Mouse (Mus musculus) small intestine, adult 2 months (tissue): ENCODE data around the gene Xcl1. TPM values are rescaled to one million over a fixed set of nuclear protein-coding genes. Genes with fewer than 3 reads are reported as not detected.

ENCODE experiments used
- H3K27ac ChIP-seq: fragments of 200-500 bp; 2 replicates; pipeline ENCODE4 v1.5.1; 2012; ENCODE audit warnings: low read depth, low read length, control low read depth, inconsistent platforms; ENCODE audit not compliant: insufficient read depth
- H3K27me3 ChIP-seq: fragments of 200-500 bp; 2 replicates; pipeline ENCODE4 v1.6.1; 2012; ENCODE audit warnings: mild to moderate bottlenecking, moderate library complexity, low read length, inconsistent platforms; ENCODE audit not compliant: control insufficient read depth, insufficient read depth
- H3K36me3 ChIP-seq: fragments of 200-500 bp; 2 replicates; pipeline ENCODE4 v1.6.1; 2012; ENCODE audit warnings: mild to moderate bottlenecking, low read length, control low read depth, inconsistent platforms; ENCODE audit not compliant: control insufficient read depth, insufficient read depth
- H3K4me1 ChIP-seq: fragments of 200-500 bp; 2 replicates; pipeline ENCODE4 v1.6.1; 2012; ENCODE audit warnings: low read length, inconsistent platforms, mixed read lengths; ENCODE audit not compliant: control insufficient read depth, insufficient read depth, insufficient read length
- H3K4me3 ChIP-seq: fragments of 200-500 bp; 2 replicates; pipeline ENCODE4 v1.5.1; 2012; ENCODE audit warnings: low read depth, mild to moderate bottlenecking, control low read depth, inconsistent platforms, low read length, moderate library complexity
- CTCF ChIP-seq: fragments of 200-500 bp; IDR thresholded peaks from 2 replicates; pipeline ENCODE4 v1.5.1; 2012; ENCODE audit warnings: low read depth, mild to moderate bottlenecking, control low read depth, inconsistent platforms, low read length, moderate library complexity, mixed read lengths; ENCODE audit not compliant: insufficient replicate concordance, insufficient read length; ENCODE audit errors: extremely low read depth
- POLR2A ChIP-seq: fragments of 200-500 bp; IDR thresholded peaks from 2 replicates; pipeline ENCODE4 v1.6.1; 2012; ENCODE audit warnings: low read depth, mild to moderate bottlenecking, control low read depth, inconsistent platforms, low read length, moderate library complexity
- WGBS: fragments of 180-500 bp; shearing (Covaris S2); methylation state at CpG from one replicate; pipeline ENCODE4 v1.1.7; 2018; 5-methylcytosine and 5-hydroxymethylcytosine counted together
- polyA plus RNA-seq: library from polyadenylated mRNA; depleted of rRNA; stranded (reverse); fragments of >200 nt; gene quantifications from 2 replicates; pipeline ENCODE4 v1.2.3, GENCODE M21; 2012

Gene Xcl1
- polyA plus RNA-seq, 1 experiment: 1.2 TPM

DNA sequence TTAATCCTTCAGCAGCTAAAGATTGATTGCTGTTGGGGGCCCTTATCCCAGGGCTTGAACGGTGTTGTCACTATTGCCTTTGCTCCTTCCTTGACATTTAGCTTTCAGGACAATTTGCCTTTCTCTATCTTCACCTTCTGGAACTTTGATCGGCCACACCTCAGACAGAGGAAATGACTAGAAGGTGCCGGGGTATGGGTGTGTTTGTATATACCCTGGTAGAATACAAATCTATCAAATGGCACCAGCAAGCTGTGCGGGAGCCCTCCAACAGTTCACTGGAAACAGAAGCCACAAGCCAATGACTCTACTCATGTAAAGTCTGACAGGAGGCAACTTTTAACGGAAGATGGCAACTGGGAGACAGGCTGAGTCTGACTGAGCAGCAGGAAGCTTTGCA lies 37.4 kb upstream of the Xcl1 start:
- Histone ChIP-seq H3K36me3 (no peaks in the 10 kb centered on the region), H3K27me3 (no peaks in the 10 kb centered on the region), H3K27ac (peak overlapping the region; percentile 79), H3K4me1 (peaks cover 21% of the 10 kb centered on the region; the same call in 1 of the 2 replicates), H3K4me3 (no peak overlapping the region)
- 30% methylated on average over 5 of the region's 5 CpGs for WGBS
- no peak for TF ChIP-seq CTCF
- no peak for TF ChIP-seq POLR2A

DNA sequence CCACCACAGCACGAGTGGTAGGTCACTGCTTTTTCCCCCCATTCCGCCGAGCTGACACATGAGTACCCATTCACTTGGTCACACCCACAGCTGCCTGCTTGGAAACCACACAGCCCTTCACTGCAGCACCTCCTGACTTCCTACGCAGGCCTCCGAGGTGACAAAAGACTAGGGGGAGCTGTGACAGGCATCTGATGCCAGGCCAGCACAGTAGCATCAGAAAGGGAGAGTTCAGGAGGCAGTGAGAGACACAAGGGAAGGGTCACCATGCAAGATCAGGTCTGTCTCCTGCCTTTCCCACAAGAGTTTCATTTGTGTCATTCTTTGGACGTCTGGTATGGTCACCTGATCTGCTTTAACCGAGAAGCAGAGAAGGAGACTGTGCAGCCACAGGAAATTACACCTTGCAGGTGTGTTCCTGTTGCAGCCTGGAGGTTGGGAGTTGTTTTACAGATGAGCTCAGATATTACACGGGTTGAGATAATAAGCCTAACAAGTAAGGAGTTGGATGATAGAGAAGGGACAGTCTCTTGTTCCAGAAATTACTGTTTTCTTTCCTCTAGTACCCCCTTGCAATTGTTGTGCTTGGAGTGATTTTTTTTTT lies 30.9 kb upstream of the Xcl1 start:
- Histone ChIP-seq H3K27ac (peak overlapping the region; percentile 47; the same call in 1 of the 2 replicates), H3K4me3 (no peak overlapping the region), H3K27me3 (no peaks in the 10 kb centered on the region), H3K4me1 (peaks cover 2% of the 10 kb centered on the region; the same call in 1 of the 2 replicates), H3K36me3 (no peaks in the 10 kb centered on the region)
- WGBS: 48% methylated on average over 8 of the region's 8 CpGs
- TF ChIP-seq CTCF (no peak), POLR2A (no peak)

GRCm38 (mm10) chr1:164960610-164961009 lies 25.3 kb upstream of the Xcl1 start:
- Histone ChIP-seq H3K27me3 (no peaks in the 10 kb centered on the region), H3K27ac (no peak overlapping the region), H3K4me3 (no peak overlapping the region), H3K36me3 (no peaks in the 10 kb centered on the region), H3K4me1 (peaks cover 16% of the 10 kb centered on the region; the same call in 1 of the 2 replicates)
- 12% methylated on average over 2 of the region's 2 CpGs for WGBS
- no peak for TF ChIP-seq POLR2A
- no peak for TF ChIP-seq CTCF

DNA sequence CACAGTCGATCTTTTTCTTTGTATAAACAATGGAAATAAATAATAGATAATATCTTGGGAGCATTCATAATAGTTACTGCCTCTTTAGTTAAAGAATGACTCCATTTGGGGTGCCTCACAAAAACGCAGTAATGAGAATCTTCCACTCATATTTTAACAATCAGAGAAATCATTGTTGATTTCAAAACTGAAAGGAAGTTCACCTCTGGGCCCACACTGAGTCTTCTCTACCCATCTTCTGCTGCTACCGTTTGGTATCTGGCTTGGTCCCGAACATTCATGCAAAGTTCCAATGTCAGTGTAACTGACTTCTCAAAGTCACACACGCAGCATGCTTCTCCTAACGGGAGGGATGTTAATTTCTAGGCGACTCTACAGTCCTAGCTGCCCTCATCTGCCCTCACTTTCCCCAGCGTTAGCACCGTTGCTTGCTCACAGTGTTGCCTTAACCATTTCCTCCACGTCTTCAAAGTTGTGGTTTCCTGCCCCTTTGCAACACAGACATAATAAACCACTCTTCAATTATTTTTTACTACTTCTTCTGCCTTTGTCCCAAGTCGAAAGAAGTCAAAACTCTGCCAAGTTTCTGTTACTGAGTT lies 24.6 kb upstream of the Xcl1 start:
- 21% methylated on average over 11 of the region's 11 CpGs for WGBS
- peak overlapping the region; percentile 11; the same call in 1 of the 2 replicates for H3K27ac ChIP-seq
- peaks cover 16% of the 10 kb centered on the region; the same call in 1 of the 2 replicates for H3K4me1 ChIP-seq
- no peaks in the 10 kb centered on the region for H3K36me3 ChIP-seq
- no peak for TF ChIP-seq CTCF
- no peak for TF ChIP-seq POLR2A
- no peaks in the 10 kb centered on the region for H3K27me3 ChIP-seq
- no peak overlapping the region for H3K4me3 ChIP-seq

DNA sequence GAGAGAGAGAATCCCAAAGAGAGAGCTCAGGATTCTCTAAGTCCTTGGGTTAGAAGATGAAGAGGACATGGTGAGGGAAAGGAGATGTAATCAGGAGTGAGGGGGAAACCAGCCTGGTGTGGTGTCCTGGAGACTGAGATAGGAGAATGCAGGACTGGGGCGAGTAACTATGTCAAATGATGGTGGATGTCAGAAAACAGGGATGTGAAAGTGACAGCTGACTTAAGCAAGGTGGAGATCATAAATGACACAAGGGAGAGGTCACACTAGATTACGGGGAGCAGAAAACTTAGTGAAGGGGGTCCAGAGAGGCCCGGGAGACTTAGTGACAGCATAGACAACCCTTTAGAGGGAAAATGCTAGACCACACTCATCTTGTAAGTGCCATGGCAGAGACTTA lies 23.8 kb upstream of the Xcl1 start:
- WGBS: 75% methylated on average over 3 of the region's 3 CpGs
- TF ChIP-seq CTCF (no peak), POLR2A (no peak)
- 0 out of 2 replicates have a peak overlapping the region, but pooled peaks have one; percentile 6 for H3K27ac ChIP-seq

DNA sequence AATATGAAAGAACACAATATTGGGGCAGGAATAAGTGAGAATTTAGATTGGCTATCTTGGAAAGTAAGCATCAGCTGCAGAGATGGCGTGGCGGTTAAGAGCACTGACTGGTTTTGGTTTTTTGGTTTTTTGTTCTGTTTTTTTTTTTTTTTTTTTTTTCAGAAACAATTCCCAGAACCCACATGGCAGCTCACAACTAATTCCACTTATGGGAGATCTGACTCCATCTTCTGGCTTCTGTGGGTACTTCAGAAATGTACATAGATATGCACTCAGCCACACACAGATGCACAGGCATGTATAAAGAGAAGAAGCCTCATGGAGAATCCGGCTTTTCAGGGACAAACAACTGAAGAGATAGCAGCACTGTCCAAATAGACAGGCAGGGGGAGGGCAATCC lies 22.6 kb upstream of the Xcl1 start:
- Histone ChIP-seq H3K4me3 (no peak overlapping the region), H3K4me1 (peaks cover 16% of the 10 kb centered on the region; the same call in 1 of the 2 replicates), H3K27ac (no peak overlapping the region), H3K27me3 (no peaks in the 10 kb centered on the region), H3K36me3 (no peaks in the 10 kb centered on the region)
- no peak for TF ChIP-seq CTCF
- no peak for TF ChIP-seq POLR2A
- WGBS: 92% methylated on average over 3 of the region's 3 CpGs

More for the DNA sequence above, 23.8 kb upstream of the Xcl1 start:
- Histone ChIP-seq H3K4me3 (no peak overlapping the region), H3K36me3 (no peaks in the 10 kb centered on the region), H3K4me1 (peaks cover 16% of the 10 kb centered on the region; the same call in 1 of the 2 replicates), H3K27me3 (no peaks in the 10 kb centered on the region)

DNA sequence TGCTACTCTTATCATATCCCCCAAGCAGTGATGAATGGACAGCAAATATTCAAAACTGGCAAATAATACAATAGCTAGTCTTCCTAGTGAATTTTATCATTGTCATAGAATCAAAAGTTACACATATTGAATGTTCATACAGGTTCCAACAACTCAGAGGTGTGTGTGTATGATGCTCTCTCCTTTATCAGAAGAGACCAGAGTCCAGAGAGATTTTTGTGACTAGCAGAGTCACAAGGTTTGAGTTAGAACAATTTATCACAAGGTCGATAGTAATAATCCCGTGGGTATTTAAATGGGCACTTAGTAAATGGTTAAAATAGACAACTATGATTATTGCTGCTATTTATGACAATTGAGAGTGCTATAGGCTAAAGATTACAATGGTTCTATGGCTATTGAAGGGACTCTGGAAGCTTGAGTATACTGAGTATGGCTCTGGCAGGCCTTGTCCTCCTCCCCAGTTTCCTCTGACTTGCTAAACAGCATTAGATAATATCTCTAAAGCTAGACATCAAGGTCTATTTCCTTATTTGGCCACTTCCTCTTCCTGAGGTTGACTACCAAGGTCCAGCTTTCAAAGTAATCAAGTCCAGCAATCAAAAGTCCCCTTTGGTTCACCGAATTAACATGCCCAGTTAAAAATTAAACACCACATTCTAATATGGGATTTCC lies 21.5 kb upstream of the Xcl1 start:
- Histone ChIP-seq H3K27me3 (no peaks in the 10 kb centered on the region), H3K36me3 (no peaks in the 10 kb centered on the region), H3K27ac (peak overlapping the region; percentile 90; the same call in 1 of the 2 replicates), H3K4me1 (peaks cover 16% of the 10 kb centered on the region; the same call in 1 of the 2 replicates), H3K4me3 (no peak overlapping the region)
- 23% methylated on average over 3 of the region's 3 CpGs for WGBS
- TF ChIP-seq POLR2A: no peak
- no peak for TF ChIP-seq CTCF
